Mouse (Mus musculus) lung, postnatal 10 days (tissue): ENCODE measurements at regions not wholly inside any gene's neighbourhood (a gene's known extent, or its start where the extent isn't known, plus 50 kb on each side); places are given as distances from the start of the nearest gene placed in this dataset.

Experiments used
- DNase-seq: peaks from one replicate; pipeline ENCODE4 v3.0.0; 2021

DNA sequence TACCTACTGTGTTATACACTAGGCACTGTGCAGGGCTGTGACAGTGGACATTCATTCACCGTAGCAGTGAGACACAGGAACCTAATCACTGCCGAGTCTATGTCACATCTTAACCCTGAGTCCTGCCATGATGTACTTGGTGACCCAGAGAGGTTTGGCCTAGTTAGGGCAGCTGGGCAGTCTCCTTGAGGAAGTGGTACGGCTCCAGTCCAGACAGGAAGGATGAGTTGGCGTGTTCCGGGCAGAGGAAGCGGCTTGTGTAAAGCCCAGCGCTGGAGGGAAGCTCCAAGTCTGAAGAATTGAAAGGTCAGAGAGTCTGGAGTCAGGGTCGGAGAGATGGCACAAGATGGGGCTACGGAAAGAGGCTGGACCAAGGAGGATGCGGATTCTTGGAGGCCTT, 99.4 kb upstream of the Smim15 start:
- DNase-seq, result peak; percentile 65

- no peak for DNase-seq
Observed at GRCm38 (mm10) chr13:107942979-107943378, 101.3 kb upstream of the Smim15 start.

- DNase-seq, result no peak
Observed at GRCm38 (mm10) chr13:107942297-107942962, 101.8 kb upstream of the Smim15 start.

- DNase-seq, result peak; percentile 68
Observed at GRCm38 (mm10) chr13:107939916-107940646, 104.2 kb upstream of the Smim15 start.

GRCm38 (mm10) chr13:107935611-107936010, 108.6 kb upstream of the Smim15 start:
- DNase-seq, result no peak

DNA sequence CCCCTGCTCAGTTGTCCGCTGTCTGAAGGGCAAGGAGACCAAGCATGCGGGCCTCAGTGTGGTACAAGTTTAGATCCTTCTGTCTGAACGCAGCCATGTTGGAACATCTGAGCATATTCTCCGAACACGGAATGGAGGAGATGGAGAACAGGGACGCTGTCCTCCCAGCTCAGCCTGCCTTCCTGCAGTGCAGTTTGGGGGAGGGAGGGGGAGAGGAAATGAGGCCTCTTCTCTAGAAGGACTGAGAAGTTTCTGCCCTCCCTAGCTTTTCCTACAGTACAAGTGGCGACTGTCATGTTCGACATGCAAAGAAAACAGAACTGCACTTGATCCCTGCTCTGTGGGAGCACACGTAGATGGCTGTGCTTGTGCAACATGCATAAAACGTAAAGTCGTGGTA, 109.6 kb upstream of the Smim15 start:
- no peak for DNase-seq

DNA sequence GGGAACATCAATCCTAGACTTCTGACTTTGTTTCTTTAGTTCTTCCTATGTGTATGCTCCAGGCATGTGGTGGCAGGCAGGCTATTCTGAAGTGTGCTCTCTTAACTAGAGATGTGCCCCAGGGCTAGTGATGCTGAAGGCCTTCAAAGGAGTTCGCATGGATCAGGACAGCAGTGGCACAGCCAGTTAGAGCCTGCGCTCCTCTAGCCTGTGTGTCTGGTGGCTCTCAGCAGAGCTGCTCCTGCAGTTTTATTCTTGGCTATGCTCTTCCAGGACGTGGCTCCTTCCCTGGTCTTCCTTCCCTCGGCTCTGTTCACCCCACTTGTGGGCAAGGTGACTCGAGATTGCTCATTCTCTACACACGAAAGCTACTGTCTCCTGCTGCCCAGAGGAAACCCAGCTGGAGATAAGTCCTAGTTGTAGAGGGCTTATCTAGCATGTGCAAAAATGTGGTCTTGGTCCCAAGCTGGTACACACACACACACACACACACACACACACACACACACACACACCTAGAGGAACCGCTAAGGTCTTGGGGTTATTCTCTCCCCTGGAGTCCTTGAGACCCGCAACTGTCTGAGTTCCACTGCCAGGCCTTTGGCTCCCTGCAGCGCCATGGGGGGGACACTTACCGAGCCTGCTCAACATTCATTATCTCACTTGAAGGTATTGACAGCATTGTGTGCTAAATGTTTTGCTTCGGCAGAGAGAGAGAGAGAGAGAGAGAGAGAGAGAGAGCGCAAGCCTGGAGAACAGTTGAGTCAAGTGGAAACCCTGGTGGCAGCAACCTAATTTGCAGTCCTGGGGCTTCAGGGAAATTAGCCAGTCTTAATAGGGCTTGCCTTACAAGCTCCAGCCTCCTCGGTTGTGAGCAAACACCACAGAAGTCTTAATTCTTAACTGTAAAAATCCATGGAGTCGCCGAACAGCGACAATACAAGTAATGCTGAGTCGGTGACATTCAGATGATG, 110.4 kb upstream of the Smim15 start:
- no peak for DNase-seq

- DNase-seq, result no peak
Observed at GRCm38 (mm10) chr13:107932423-107933032, 111.7 kb upstream of the Smim15 start.

DNA sequence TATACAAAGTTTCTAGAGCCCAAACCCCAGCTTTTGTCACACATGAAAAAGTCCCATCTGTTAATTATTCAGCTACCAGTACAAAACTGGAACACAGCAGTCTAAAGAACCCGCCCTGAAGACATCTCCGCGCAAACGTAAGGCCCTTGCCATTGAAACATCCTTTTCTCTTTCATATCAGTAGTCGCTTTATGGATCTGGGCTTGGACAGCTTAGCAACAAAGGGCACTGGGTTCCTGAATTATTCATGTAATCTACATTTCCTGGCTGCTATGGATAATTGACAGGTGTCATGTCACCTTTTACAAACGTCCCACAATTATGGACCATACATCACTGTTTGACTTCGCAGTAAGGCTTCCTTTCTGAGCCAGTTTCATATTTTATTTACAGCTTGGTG, 113.0 kb upstream of the Smim15 start:
- DNase-seq, result no peak

- DNase-seq, result peak; percentile 32
Observed at GRCm38 (mm10) chr13:107927499-107928215, 116.6 kb upstream of the Smim15 start.

DNA sequence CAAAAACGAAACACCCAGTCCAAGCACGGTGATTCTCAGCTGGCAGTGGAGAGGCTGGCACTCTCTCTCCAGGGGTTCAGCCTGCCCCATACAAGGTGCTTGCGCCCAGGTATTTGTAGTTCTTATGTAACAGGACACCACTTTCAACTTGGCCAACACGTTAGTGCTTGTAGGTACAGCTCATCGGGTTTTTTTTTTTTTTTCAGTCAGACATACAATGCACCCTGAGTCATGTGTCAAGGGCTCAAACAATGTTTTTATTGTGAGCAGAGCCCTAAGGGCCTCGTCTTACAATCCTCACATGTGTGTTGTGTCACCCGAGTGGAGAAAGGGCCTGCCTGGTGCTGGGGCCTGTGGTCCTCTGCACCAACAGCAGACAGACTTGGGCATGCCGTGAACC, 118.8 kb upstream of the Smim15 start:
- no peak for DNase-seq

DNA sequence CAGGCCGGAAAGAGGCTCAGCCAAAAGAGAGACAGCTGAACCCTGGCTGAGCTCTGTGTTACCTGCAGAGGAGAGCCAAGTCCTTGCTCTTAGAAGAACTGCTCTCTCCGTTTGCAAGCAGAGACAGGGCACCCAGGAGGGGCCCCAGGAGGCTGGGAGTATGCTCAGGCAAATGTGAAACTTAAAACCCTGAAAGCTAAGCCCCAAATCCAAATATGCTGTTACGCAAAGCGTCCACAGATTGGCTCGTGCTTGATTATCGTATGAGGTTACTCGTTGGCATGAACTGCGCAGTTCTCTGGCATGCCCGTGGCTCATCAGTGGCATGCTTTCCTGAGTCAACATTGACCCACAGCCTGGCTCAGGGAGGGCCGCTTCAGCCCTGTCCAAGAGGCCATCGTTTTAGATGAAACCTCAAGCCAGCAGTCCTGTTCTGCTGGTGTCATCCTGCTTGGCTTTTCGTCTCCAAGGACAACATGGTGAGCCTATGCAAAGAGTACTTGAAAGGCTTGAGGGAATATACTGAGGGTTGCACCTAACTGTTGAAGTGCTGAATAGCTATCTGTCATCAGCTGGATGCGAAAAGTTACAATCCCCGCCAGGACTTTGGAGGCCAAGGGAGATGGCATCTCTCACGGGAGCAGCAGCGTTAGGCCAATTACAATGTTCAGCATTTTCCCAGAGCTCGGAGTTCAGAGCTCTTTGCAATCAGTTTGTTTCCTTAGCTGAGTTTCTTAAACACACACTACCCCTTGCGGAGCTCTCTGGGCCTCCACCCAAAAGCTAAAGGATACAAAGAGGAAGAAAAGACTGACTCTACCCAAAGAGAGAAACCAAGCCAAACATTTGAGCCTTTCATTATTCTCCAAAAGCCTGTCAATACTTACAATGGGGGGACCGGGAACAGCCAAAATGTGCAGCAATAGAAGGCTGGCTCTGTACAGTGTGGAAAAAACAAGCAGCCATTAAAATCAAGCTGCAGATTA, 120.8 kb upstream of the Smim15 start:
- DNase-seq, result no peak

- DNase-seq, result no peak
Observed at GRCm38 (mm10) chr13:107919403-107919802, 124.8 kb upstream of the Smim15 start.

- no peak for DNase-seq
Observed at GRCm38 (mm10) chr13:107918478-107918877, 125.8 kb upstream of the Smim15 start.

GRCm38 (mm10) chr13:107918065-107918464, 126.2 kb upstream of the Smim15 start:
- DNase-seq, result no peak

- DNase-seq, result no peak
Observed at GRCm38 (mm10) chr13:107917564-107917963, 126.7 kb upstream of the Smim15 start.

DNA sequence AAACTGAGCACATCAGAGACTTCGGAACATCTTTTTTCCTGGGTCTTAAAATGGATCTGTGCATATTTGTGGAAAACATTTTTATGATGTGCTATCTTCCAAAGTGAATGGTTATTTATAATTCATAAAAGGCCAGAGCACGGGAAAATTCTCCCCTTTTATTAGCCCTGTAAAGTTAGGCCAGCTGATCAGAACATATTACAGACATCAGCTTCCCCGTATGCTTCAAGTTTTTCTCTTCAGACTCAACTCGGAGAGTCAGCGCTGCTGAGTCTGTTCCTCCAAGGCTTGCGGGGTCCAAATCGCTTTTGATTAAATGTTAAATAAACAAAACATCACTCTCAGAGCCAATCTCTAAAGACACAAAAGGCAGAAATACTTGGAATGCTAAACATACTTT, 134.1 kb upstream of the Smim15 start:
- DNase-seq, result no peak

- no peak for DNase-seq
Observed at GRCm38 (mm10) chr13:107909343-107910067, 134.7 kb upstream of the Smim15 start.

GRCm38 (mm10) chr13:107907966-107908365, 136.3 kb upstream of the Smim15 start:
- no peak for DNase-seq

DNA sequence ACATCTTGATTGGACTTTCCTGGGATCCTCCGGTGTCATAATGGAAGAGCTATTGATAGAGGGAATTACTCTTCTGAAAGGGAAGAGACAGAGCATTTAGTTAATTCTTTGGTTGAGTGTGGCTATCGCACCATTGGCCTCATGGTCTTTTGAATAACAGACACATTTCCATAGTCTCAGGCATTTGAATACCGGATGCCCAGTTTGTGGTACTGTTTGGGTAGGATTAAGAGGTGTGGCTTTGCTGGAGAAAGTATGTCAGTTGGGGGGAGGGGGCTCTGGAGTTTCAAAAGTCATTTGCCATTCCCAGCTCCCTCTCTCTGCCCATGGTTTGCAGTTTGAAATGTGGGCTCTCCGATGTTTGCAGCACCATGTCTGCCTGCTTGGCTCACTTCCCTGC, 139.4 kb upstream of the Smim15 start:
- no peak for DNase-seq
